Mouse (Mus musculus) R1 (cell line): ENCODE measurements around the gene Arhgap45.
"Not testable (repeated sequence)": the region's sequence is repeated elsewhere in the genome, so short reads cannot be mapped to it uniquely, and the experiment has no call there.

ENCODE experiments used
- DNase-seq: peaks from one replicate; pipeline ENCODE4 v3.0.0-alpha.2; 2018; ENCODE audit warnings: low read depth, low spot score

Arhgap45 gene

GRCm38 (mm10) chr10:80033511-80034391 lies 17.3 kb downstream of the Arhgap45 start:
- DNase-seq = peak; percentile 83

DNA sequence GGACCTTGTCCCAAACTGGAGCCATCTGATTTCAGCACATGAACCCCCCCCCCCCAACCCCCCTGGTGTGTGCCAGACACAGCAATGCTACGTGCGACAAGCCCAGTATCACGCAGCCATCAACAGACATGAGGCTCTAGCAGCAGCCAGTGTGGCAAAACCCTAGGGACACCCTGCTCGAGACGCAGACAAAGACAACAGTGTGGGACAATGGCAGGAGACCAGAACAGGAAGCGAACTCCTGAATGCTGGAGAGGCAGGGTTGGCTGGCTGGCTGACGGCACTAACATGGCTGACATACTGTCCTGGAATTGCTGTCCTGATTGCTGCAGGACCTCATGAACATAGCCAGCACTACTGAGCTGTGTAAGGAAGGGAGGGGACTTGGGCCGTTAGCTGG lies 18.7 kb downstream of the Arhgap45 start:
- no peak for DNase-seq

DNA sequence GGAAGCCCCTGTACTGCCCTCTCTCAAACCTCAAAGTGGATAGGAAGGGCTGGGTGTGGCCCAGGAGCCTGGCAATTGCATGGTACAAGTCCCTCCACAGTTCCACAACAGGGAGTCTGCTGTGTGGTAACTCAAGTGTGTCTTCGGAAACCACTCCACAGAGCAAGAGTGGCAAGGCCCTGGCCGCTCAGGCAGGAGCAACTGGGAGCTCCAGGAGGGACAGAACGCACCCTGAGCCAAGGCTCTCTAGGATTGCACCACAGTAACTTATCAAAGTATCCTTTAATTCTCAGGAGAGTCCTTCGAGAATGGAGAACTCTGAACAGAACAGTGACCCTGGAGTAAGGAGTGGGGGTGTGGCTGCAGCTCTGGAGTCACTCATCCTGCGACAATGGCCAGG lies 19.2 kb downstream of the Arhgap45 start:
- no peak for DNase-seq

- no peak for DNase-seq
Observed at GRCm38 (mm10) chr10:80036832-80037231, 20.4 kb downstream of the Arhgap45 start.

DNA sequence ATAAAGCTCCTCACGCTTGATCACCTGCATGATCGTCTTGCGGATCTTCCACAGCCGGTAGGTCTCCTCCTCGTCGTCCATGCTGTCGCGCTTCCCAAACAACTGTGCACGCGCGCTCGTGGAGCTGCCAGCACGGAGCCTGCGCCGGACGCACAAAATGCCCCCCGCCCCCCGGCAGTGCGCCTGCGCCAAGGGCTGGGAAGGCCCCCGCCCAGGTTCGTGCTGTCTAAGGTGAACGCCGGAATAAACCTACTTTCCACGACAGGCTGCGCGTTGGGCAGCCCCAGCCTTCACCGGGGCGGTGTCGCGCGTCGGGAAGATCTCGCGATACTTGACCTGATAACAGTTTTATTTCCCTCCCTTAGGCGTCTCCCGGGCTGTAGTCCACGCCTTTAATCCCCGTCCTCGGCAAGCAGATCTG lies 23.1 kb downstream of the Arhgap45 start, which contains the start of gene Polr2e:
TSS of gene Polr2e (minus strand) at position 237 of the 421 bp plus-strand sequence.
- peak; percentile 98 for DNase-seq

- not testable (repeated sequence) for DNase-seq
Observed at GRCm38 (mm10) chr10:80041409-80042060, 25.1 kb downstream of the Arhgap45 start.

DNA sequence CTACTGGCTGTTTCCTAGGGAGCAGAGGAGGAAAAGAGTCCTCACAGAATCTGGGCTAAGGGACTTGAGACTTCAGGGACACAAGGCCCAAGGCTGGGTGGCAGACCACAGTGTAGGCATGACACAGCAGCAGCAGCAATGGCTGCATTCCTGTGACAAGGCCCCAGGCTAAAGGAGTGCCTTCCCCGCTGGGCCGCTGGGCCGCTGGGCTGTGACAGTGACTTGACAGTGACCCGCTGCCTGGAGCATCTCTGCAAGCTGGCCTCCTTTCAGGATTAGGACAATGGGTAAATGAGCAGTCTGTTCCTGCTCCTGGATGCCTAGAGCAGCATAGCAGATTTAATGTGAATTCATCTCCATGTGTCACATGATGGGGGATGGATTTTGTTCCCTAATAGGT lies 27.6 kb downstream of the Arhgap45 start:
- no peak for DNase-seq

- DNase-seq = not testable (repeated sequence)
Observed at GRCm38 (mm10) chr10:80045364-80045763, 28.9 kb downstream of the Arhgap45 start.

GRCm38 (mm10) chr10:80045766-80046165 lies 29.3 kb downstream of the Arhgap45 start:
- peak; percentile 93 for DNase-seq

- DNase-seq = no peak
Observed at GRCm38 (mm10) chr10:80047041-80047565, 30.6 kb downstream of the Arhgap45 start, which contains the start of gene Gpx4. Gpx4 (plus strand) TSS chr10:80047166.

DNA sequence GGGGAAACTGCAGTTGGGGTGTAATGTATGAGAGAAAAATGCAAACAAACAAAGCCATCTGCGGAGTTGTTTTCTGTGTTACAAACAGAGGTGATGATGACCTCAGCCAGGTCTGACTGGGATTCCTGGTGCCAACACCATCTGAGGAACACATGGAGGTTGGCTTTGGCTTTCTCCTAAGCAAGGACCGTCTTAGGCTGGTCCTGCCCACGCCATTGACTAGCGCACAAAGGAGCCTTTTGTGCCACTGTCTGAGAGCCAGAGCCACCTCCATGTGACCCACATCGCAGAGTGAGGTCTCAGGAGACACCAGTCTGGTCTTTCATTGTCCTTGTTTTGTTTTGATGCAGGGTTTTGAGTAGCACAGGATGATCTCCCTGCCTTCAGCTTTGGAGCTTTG lies 31.9 kb downstream of the Arhgap45 start:
- DNase-seq = no peak

DNA sequence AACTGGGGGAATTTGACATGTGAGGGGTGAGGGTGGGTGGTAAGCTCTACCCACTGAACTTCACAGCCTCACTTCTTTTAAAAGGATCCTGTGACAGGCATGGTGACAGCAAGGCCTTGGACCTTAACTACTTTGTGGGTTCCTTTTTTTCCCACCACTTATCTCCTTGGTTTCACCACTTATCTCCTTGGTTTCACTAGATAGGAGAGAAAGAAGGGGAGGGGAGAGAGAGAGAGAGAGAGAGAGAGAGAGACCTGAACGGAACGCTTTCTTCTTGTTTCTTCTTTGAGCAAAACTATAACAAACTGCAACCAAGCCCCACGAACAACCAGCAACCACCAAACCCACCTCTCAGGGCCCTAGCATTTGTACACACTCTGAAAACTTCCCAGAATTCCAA lies 32.4 kb downstream of the Arhgap45 start:
- peak; percentile 67 for DNase-seq

- DNase-seq = peak; percentile 70
Observed at GRCm38 (mm10) chr10:80050244-80050643, 33.8 kb downstream of the Arhgap45 start.

- DNase-seq = peak; percentile 100
Observed at GRCm38 (mm10) chr10:80050885-80051617, 34.6 kb downstream of the Arhgap45 start.

- peak; percentile 94 for DNase-seq
Observed at GRCm38 (mm10) chr10:80051618-80052373, 35.3 kb downstream of the Arhgap45 start.

DNA sequence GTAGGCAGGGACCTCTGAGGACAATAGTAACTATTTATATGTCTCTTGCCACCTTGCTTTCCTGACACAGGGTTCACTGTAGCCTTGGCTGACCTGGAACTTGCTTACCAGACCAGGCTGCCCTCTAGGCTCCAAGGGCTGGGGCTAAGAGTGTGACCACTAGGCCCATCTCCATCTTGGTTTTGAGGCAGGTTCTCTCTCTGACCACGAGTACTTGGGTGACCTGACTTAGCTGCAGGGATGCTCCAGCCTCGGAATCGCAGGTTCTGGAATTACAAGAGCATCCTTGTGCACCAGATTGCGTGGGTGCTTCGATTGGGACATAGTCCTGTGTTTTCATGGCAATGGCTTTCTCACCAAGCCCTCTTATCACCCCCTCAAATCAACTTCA lies 35.9 kb downstream of the Arhgap45 start:
- DNase-seq = no peak

DNA sequence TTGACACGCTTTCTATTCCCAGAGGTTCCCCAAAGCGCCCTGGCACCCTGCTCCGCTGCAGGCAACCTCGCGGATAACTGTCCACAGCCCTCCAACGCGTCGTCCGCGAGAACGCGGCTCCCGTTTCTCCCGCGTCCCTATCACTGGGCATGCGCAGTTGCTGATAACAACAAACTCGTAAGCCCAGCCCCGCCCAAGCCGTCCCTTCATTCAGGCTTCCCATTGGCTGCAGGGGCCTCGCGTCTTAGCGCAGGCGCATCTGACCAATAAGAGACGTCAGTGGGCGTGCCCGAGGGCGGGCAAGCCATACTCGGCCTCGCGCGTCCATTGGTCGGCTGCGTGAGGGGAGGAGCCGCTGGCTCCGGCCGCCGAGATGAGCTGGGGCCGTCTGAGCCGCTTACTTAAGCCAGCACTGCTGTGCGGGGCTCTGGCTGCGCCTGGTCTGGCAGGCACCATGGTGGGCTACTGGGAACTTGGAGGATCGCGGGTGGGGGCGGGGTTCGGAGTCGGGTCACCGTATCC lies 36.9 kb downstream of the Arhgap45 start:
- peak; percentile 100 for DNase-seq

GRCm38 (mm10) chr10:80053831-80054815 lies 37.7 kb downstream of the Arhgap45 start:
- peak; percentile 67 for DNase-seq

DNA sequence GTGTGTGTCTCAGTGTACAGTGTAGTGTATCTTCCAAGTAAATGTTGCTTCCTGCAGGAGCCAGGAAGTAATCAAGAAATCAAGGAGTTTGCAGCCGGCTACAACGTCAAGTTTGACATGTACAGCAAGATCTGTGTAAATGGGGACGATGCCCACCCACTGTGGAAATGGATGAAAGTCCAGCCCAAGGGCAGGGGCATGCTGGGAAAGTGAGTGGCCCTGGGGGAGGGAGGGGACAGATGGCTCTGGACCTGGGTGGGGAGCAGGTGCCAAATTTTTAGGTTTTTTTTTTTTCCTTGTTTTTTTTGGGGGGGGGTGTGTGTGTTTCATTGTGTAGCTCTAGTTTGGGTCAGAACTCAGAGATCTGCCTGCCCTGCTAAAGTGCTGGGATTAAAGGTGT lies 38.5 kb downstream of the Arhgap45 start:
- DNase-seq = not testable (repeated sequence)
